9 mouse cellular contexts compared by ENCODE assay signal in genomic region chr19:46147511-46148371, GRCm38 (mm10). TPM values are rescaled to one million over a fixed set of nuclear protein-coding genes. Genes with fewer than 3 reads are reported as not detected.
DNase-seq lines count a peak whose midpoint lies in the region; ATAC-seq lines count a peak whose summit lies in the region.
"Had no signal": no experiment of that assay in that cellular context is flagged by ENCODE, and none has a peak within 500 bp of the region (broad histone marks: within the 10 kb centered on the region; RNA-seq: fewer than 3 reads in every experiment).

Gene Pitx3, minus strand, starts transcription at chr19:46148326.

- no peak within 1 kb of the TSS for H3K27ac ChIP-seq in embryonic facial prominence, embryonic 12.5 days
- H3K27ac ChIP-seq in heart, embryonic 14.5 days (replicated peaks in 1 of 2; ENCODE audit: control insufficient read depth in 1 of 2, insufficient read depth in 1 of 2, low read depth in 2 of 2, low read length in 2 of 2), result no peak within 1 kb of the TSS
- no peak within 1 kb of the TSS for H3K27ac ChIP-seq in midbrain, embryonic 15.5 days

- H3K4me3 ChIP-seq in megakaryocyte, embryonic 14.5 days (replicated peaks), result peak within 1 kb of the TSS; percentile 92
- H3K4me3 ChIP-seq in embryonic facial prominence, embryonic 12.5 days, result peak within 1 kb of the TSS; percentile 52
- peak within 1 kb of the TSS; percentile 54 to 58 for H3K4me3 ChIP-seq in heart, embryonic 14.5 days (ENCODE audit: control insufficient read depth in 1 of 2, insufficient read depth in 1 of 2, low read depth in 1 of 2, low read length in 2 of 2)
- peak within 1 kb of the TSS; percentile 44 for H3K4me3 ChIP-seq in midbrain, embryonic 15.5 days

- H3K9ac ChIP-seq in embryonic facial prominence, embryonic 12.5 days, result peak within 1 kb of the TSS; percentile 38
- H3K9ac ChIP-seq in heart, embryonic 14.5 days (ENCODE audit: low read length), result peak within 1 kb of the TSS; percentile 59
- 0 out of 2 replicates have a peak within 1 kb of the TSS, but pooled peaks have one; percentile 21 for H3K9ac ChIP-seq in midbrain, embryonic 15.5 days

- no peaks in the 10 kb centered on the region for H3K9me3 ChIP-seq in megakaryocyte, embryonic 14.5 days
- H3K9me3 ChIP-seq in embryonic facial prominence, embryonic 12.5 days, result no peaks in the 10 kb centered on the region
- H3K9me3 ChIP-seq in heart, embryonic 14.5 days (ENCODE audit: control insufficient read depth, low read length), result no peaks in the 10 kb centered on the region
- no peaks in the 10 kb centered on the region for H3K9me3 ChIP-seq in midbrain, embryonic 15.5 days

- peaks cover 82% of the 10 kb centered on the region for H3K27me3 ChIP-seq in megakaryocyte, embryonic 14.5 days (replicated peaks)
- peaks cover 76% of the 10 kb centered on the region for H3K27me3 ChIP-seq in embryonic facial prominence, embryonic 12.5 days
- peaks cover 48% of the 10 kb centered on the region for H3K27me3 ChIP-seq in heart, embryonic 14.5 days (ENCODE audit: control insufficient read depth, insufficient read depth, low read length)
- H3K27me3 ChIP-seq in midbrain, embryonic 15.5 days (replicated peaks), result peaks cover 63% of the 10 kb centered on the region

- peaks cover 31% of the 10 kb centered on the region for H3K4me1 ChIP-seq in megakaryocyte, embryonic 14.5 days
- peaks cover 21% of the 10 kb centered on the region for H3K4me1 ChIP-seq in embryonic facial prominence, embryonic 12.5 days
- H3K4me1 ChIP-seq in heart, embryonic 14.5 days (ENCODE audit: control insufficient read depth in 2 of 2, insufficient read depth in 2 of 2, low read length in 2 of 2), result peaks cover 12 to 13% of the 10 kb centered on the region in 2 experiments
- H3K4me1 ChIP-seq in midbrain, embryonic 15.5 days, result peaks cover 23% of the 10 kb centered on the region

- no peaks in the 10 kb centered on the region for H3K36me3 ChIP-seq in megakaryocyte, embryonic 14.5 days (replicated peaks; ENCODE audit: low read length)
- H3K36me3 ChIP-seq in embryonic facial prominence, embryonic 12.5 days, result no peaks in the 10 kb centered on the region
- H3K36me3 ChIP-seq in heart, embryonic 14.5 days (ENCODE audit: control insufficient read depth, insufficient read depth, low read length), result no peaks in the 10 kb centered on the region
- H3K36me3 ChIP-seq in midbrain, embryonic 15.5 days (replicated peaks), result no peaks in the 10 kb centered on the region

- no peak for ATAC-seq in megakaryocyte, adult 5-6 weeks (ENCODE audit: poor library complexity, severe bottlenecking)
- ATAC-seq in embryonic facial prominence, embryonic 12.5 days (ENCODE audit: insufficient number of reproducible peaks, insufficient read depth, low FRiP score, low TSS enrichment), result no peak; the same call in 1 of the 2 replicates
- no peak for ATAC-seq in heart, embryonic 14.5 days (ENCODE audit: insufficient number of reproducible peaks, insufficient read depth, low FRiP score, low read depth)
- no peak for ATAC-seq in midbrain, embryonic 15.5 days (replicated peaks)

- DNase-seq in kidney, postnatal 4 days, result peak; percentile 40 to 50
- no peak for DNase-seq in layer of hippocampus, postnatal 36 days
- DNase-seq in testis, postnatal 14 days (ENCODE audit: low spot score), result no peak

- WGBS in embryonic facial prominence, embryonic 12.5 days, result under 1% methylated on average over 47 of the region's 47 CpGs
- 2% methylated on average over 46 of the region's 47 CpGs for WGBS in heart, embryonic 14.5 days
- WGBS in midbrain, embryonic 15.5 days, result under 1% methylated on average over 47 of the region's 47 CpGs

- H3K4me2 ChIP-seq in embryonic facial prominence, embryonic 12.5 days (replicated peaks), result peak within 1 kb of the TSS; percentile 94
- peak within 1 kb of the TSS; percentile 96 for H3K4me2 ChIP-seq in heart, embryonic 14.5 days (ENCODE audit: low read length)
- peak within 1 kb of the TSS; percentile 93 for H3K4me2 ChIP-seq in midbrain, embryonic 15.5 days

RNA-seq across cellular contexts. Expression of gene Pitx3, which starts in this region (rescaled TPM):
- polyA plus RNA-seq in megakaryocyte, embryonic 14.5 days (2012; ENCODE audit: insufficient read depth, low replicate concordance), result not detected in 2 replicates
- total RNA-seq in megakaryocyte, adult 5-6 weeks (2015), result not detected in 2 replicates
- not detected in 2 replicates for total RNA-seq in megakaryocyte, adult 5-6 weeks (2017)
- polyA plus RNA-seq in embryonic facial prominence, embryonic 12.5 days (2016; fragmentation: Nextera tagmentation; extraction: Ambion mirVana), result 9.5 and 12.3 TPM in 2 replicates
- polyA plus RNA-seq in heart, embryonic 14.5 days (2014; fragmentation: Nextera tagmentation; extraction: Ambion mirVana), result 0.51 and 0.66 TPM in 2 replicates
- polyA plus RNA-seq in midbrain, embryonic 15.5 days (2015; fragmentation: Nextera tagmentation; extraction: Ambion mirVana), result 4.5 and 6.2 TPM in 2 replicates
- not detected for total RNA-seq in layer of hippocampus, postnatal 36 days (2021)
- total RNA-seq: neutrophil, adult 5-6 weeks had no signal

Comparison
In these comparisons a context has a peak if more than half of its experiments do, and no peak if none do; other contexts are left out.
1. DNase-seq: peak in kidney, postnatal 4 days (2 of 2); none in layer of hippocampus, postnatal 36 days (0 of 2) and testis, postnatal 14 days (single experiment).
2. Peak in every context shown above with its lines, with median percentiles within 50 percentile points of each other: H3K4me3 ChIP-seq, H3K4me2 ChIP-seq and H3K9ac ChIP-seq.